In the genomic region with DNA sequence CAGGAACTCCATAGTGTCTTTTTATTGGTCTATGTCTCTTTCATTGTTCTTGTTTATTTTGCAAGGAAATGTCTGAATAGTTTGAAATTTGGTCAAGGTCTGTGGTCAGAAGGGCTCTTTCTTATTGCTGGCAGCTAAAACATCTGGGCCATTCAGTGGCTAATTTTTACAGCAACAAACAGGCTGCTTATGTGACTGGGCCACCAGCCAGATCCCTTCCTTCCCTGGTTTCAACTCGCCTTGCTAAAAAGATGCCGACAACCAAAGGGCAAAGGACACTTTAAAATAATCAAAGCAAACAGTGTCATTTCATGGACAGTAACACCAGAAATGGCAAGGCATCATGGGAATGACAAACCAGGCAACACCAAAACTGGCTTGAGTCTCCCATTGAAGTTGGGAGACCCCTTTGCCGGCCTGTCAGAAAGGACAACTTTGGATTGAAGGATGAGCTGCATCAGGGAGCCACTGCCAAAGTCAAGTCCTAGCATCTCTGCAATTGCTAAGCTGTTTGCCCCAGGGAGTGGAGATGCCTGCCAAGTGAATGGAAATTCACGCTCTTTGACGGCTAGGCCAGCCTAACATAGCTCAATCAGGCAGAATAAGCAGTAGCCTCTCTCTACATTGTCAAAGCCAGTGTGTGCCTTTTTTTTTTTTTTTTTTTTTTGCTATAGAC, we compare ENCODE assay signal across 12 mouse cellular contexts. TPM values are rescaled to one million over a fixed set of nuclear protein-coding genes. Genes with fewer than 3 reads are reported as not detected.
DNase-seq lines count a peak whose midpoint lies in the region; ATAC-seq and TF ChIP-seq lines count a peak whose summit lies in the region.
"Had no signal": no experiment of that assay in that cellular context is flagged by ENCODE, and none has a peak within 500 bp of the region (broad histone marks: within the 10 kb centered on the region; RNA-seq: fewer than 3 reads in every experiment).

No protein-coding gene starts in this region.

- peak; percentile 50 for DNase-seq in forebrain, embryonic 14.5 days (ENCODE audit: low spot score)
- DNase-seq in forebrain, postnatal 0 days, result no peak
- peak; percentile 17 for DNase-seq in ovary, adult 18-20 months (ENCODE audit: low spot score)
- DNase-seq in ovary, postnatal 14 days (ENCODE audit: low spot score), result no peak
- DNase-seq in heart, postnatal 14 days, result peak; percentile 5 to 27
- no peak for DNase-seq in urinary bladder, postnatal 10 days (ENCODE audit: low spot score)
- no peak for DNase-seq in right cerebral cortex, postnatal 14 days

- intact Hi-C loops in heart, postnatal 14 days (cut with DNase I), result no loop called here

- no peak overlapping the region for H3K9ac ChIP-seq in forebrain, embryonic 14.5 days (ENCODE audit: low read length)
- no peak overlapping the region for H3K9ac ChIP-seq in forebrain, postnatal 0 days
- H3K9ac ChIP-seq in neural tube, embryonic 15.5 days (replicated peaks), result no peak overlapping the region
- H3K9ac ChIP-seq: intestine, embryonic 15.5 days had no signal

- H3K9me3 ChIP-seq in forebrain, embryonic 14.5 days (replicated peaks; ENCODE audit: control insufficient read depth, low read length), result no peaks in the 10 kb centered on the region
- no peaks in the 10 kb centered on the region for H3K9me3 ChIP-seq in forebrain, postnatal 0 days (ENCODE audit: low read length)
- no peaks in the 10 kb centered on the region for H3K9me3 ChIP-seq in neural tube, embryonic 15.5 days (replicated peaks)
- H3K9me3 ChIP-seq: intestine, embryonic 15.5 days had no signal

- H3K27ac ChIP-seq in forebrain, embryonic 14.5 days (ENCODE audit: low read depth, low read length), result no peak overlapping the region
- no peak overlapping the region for H3K27ac ChIP-seq in forebrain, postnatal 0 days (ENCODE audit: low read depth, low read length)
- peak overlapping the region; percentile 33; the same call in 1 of the 2 replicates for H3K27ac ChIP-seq in neural tube, embryonic 15.5 days (replicated peaks)
- H3K27ac ChIP-seq: intestine, embryonic 15.5 days; macrophage had no signal

- H3K36me3 ChIP-seq in forebrain, embryonic 14.5 days (ENCODE audit: control insufficient read depth, insufficient read depth, low read length), result no peaks in the 10 kb centered on the region
- H3K36me3 ChIP-seq in forebrain, postnatal 0 days (ENCODE audit: insufficient read depth), result no peaks in the 10 kb centered on the region
- no peaks in the 10 kb centered on the region for H3K36me3 ChIP-seq in neural tube, embryonic 15.5 days
- H3K36me3 ChIP-seq: intestine, embryonic 15.5 days had no signal

- H3K4me1 ChIP-seq in forebrain, embryonic 14.5 days (ENCODE audit: control insufficient read depth, insufficient read depth, low read length), result no peaks in the 10 kb centered on the region
- H3K4me1 ChIP-seq in forebrain, postnatal 0 days (ENCODE audit: insufficient read depth), result peaks cover 3% of the 10 kb centered on the region; the same call in 1 of the 2 replicates
- H3K4me1 ChIP-seq in neural tube, embryonic 15.5 days, result no peaks in the 10 kb centered on the region
- H3K4me1 ChIP-seq: intestine, embryonic 15.5 days had no signal

- no peak for TF ChIP-seq CTCF in forebrain, postnatal 0 days (IDR thresholded peaks at IDR 0.05; ENCODE audit: low read depth)

- 50% methylated on average over 5 of the region's 5 CpGs for WGBS in forebrain, embryonic 14.5 days
- 30% methylated on average over 5 of the region's 5 CpGs for WGBS in forebrain, postnatal 0 days
- WGBS in neural tube, embryonic 15.5 days, result 50% methylated on average over 5 of the region's 5 CpGs

- no peaks in the 10 kb centered on the region for H3K27me3 ChIP-seq in forebrain, embryonic 14.5 days (replicated peaks; ENCODE audit: control insufficient read depth, insufficient read depth, low read length)
- no peaks in the 10 kb centered on the region for H3K27me3 ChIP-seq in forebrain, postnatal 0 days (ENCODE audit: insufficient read depth, low read length)
- no peaks in the 10 kb centered on the region for H3K27me3 ChIP-seq in neural tube, embryonic 15.5 days (replicated peaks)
- H3K27me3 ChIP-seq: intestine, embryonic 15.5 days had no signal

- H3K4me2 ChIP-seq in forebrain, embryonic 14.5 days (ENCODE audit: low read length), result no peak overlapping the region
- H3K4me2 ChIP-seq in forebrain, postnatal 0 days (ENCODE audit: low read depth), result no peak overlapping the region
- no peak overlapping the region for H3K4me2 ChIP-seq in neural tube, embryonic 15.5 days
- H3K4me2 ChIP-seq: intestine, embryonic 15.5 days had no signal

- no peak overlapping the region for H3K4me3 ChIP-seq in forebrain, embryonic 14.5 days (ENCODE audit: low read depth, low read length)
- H3K4me3 ChIP-seq in forebrain, postnatal 0 days (ENCODE audit: low read depth, low read length), result no peak overlapping the region
- no peak overlapping the region for H3K4me3 ChIP-seq in neural tube, embryonic 15.5 days (replicated peaks)
- H3K4me3 ChIP-seq: erythroblast, embryonic 14.5 days; intestine, embryonic 15.5 days had no signal

- ATAC-seq in forebrain, embryonic 14.5 days, result no peak
- ATAC-seq in forebrain, postnatal 0 days, result no peak
- no peak; the same call in 1 of the 2 replicates for ATAC-seq in neural tube, embryonic 15.5 days (ENCODE audit: low FRiP score)
- ATAC-seq: intestine, embryonic 15.5 days had no signal

RNA-seq across cellular contexts. Expression of gene 5530401A14Rik, which starts 15.3 kb away (rescaled TPM):
- polyA plus RNA-seq in forebrain, embryonic 14.5 days (2014; fragmentation: Nextera tagmentation; extraction: Ambion mirVana), result 0.08 and 0.17 TPM in 2 replicates
- not detected in 2 replicates for total RNA-seq in forebrain, postnatal 0 days (2014; rRNA removed)
- polyA plus RNA-seq in forebrain, postnatal 0 days (2015; fragmentation: Nextera tagmentation; extraction: Ambion mirVana), result 0.23 TPM in 1 of 2 replicates, not detected in the other
- under 1 TPM; 0.07 TPM for total RNA-seq in heart, postnatal 14 days (2021)
- 1.2 TPM in 2 replicates for polyA plus RNA-seq in neural tube, embryonic 15.5 days (2015; fragmentation: Nextera tagmentation; extraction: Ambion mirVana)
- polyA plus RNA-seq: C2C12; erythroblast, embryonic 14.5 days; intestine, embryonic 15.5 days; macrophage had no signal

Comparison
In these comparisons a context has a peak if more than half of its experiments do, and no peak if none do; other contexts are left out.
1. DNase-seq: peak in forebrain, embryonic 14.5 days (single experiment), ovary, adult 18-20 months (single experiment) and heart, postnatal 14 days (2 of 2); none in forebrain, postnatal 0 days (single experiment), ovary, postnatal 14 days (single experiment), urinary bladder, postnatal 10 days (single experiment) and right cerebral cortex, postnatal 14 days (single experiment).